Mouse (Mus musculus): ENCODE measurements at regions not wholly inside any gene's neighbourhood (a gene's known extent, or its start where the extent isn't known, plus 50 kb on each side); places are given as distances from the start of the nearest gene placed in this dataset.

GRCm38 (mm10) chr14:62003797-62004196 is 288.6 kb upstream of the Rnaseh2b start:
- in situ Hi-C loops (cut with MboI; ENCODE audit: low pct_unique_long_range_greater_than_20kb in 1 of 2, low sequenced_read_pairs in 2 of 2, unreplicated experiment in 1 of 2), result no loop called here

GRCm38 (mm10) chr14:62008707-62009106 is 283.7 kb upstream of the Rnaseh2b start:
- in situ Hi-C loops (cut with MboI; ENCODE audit: low pct_unique_long_range_greater_than_20kb in 1 of 2, low sequenced_read_pairs in 2 of 2, unreplicated experiment in 1 of 2), result no loop called here

- in situ Hi-C loops (cut with MboI; ENCODE audit: low pct_unique_long_range_greater_than_20kb in 1 of 2, low sequenced_read_pairs in 2 of 2, unreplicated experiment in 1 of 2), result no loop called here
These were observed 273.6 kb upstream of the Rnaseh2b start for GRCm38 (mm10) chr14:62018804-62019203.

- in situ Hi-C loops (cut with MboI; ENCODE audit: low pct_unique_long_range_greater_than_20kb in 1 of 2, low sequenced_read_pairs in 2 of 2, unreplicated experiment in 1 of 2), result no loop called here
These were observed 271.4 kb upstream of the Rnaseh2b start for GRCm38 (mm10) chr14:62020996-62021395.

- in situ Hi-C loops (cut with MboI; ENCODE audit: low pct_unique_long_range_greater_than_20kb in 1 of 2, low sequenced_read_pairs in 2 of 2, unreplicated experiment in 1 of 2), result no loop called here
These were observed 270.2 kb upstream of the Rnaseh2b start for GRCm38 (mm10) chr14:62022193-62022592.

- in situ Hi-C loops (cut with MboI; ENCODE audit: low pct_unique_long_range_greater_than_20kb in 1 of 2, low sequenced_read_pairs in 2 of 2, unreplicated experiment in 1 of 2), result no loop called here
These were observed 269.4 kb upstream of the Rnaseh2b start for GRCm38 (mm10) chr14:62023022-62023421.

- in situ Hi-C loops (cut with MboI; ENCODE audit: low pct_unique_long_range_greater_than_20kb in 1 of 2, low sequenced_read_pairs in 2 of 2, unreplicated experiment in 1 of 2), result no loop called here
These were observed 264.6 kb upstream of the Rnaseh2b start for GRCm38 (mm10) chr14:62027751-62028279.

GRCm38 (mm10) chr14:62030059-62030458 is 262.3 kb upstream of the Rnaseh2b start:
- in situ Hi-C loops (cut with MboI; ENCODE audit: low pct_unique_long_range_greater_than_20kb in 1 of 2, low sequenced_read_pairs in 2 of 2, unreplicated experiment in 1 of 2), result no loop called here

- in situ Hi-C loops (cut with MboI; ENCODE audit: low pct_unique_long_range_greater_than_20kb in 1 of 2, low sequenced_read_pairs in 2 of 2, unreplicated experiment in 1 of 2), result no loop called here
These were observed 258.7 kb upstream of the Rnaseh2b start for GRCm38 (mm10) chr14:62033661-62034060.

GRCm38 (mm10) chr14:62034664-62035063 is 257.7 kb upstream of the Rnaseh2b start:
- in situ Hi-C loops (cut with MboI; ENCODE audit: low pct_unique_long_range_greater_than_20kb in 1 of 2, low sequenced_read_pairs in 2 of 2, unreplicated experiment in 1 of 2), result no loop called here

GRCm38 (mm10) chr14:62035416-62035815 is 257.0 kb upstream of the Rnaseh2b start:
- in situ Hi-C loops (cut with MboI; ENCODE audit: low pct_unique_long_range_greater_than_20kb in 1 of 2, low sequenced_read_pairs in 2 of 2, unreplicated experiment in 1 of 2), result no loop called here

- in situ Hi-C loops (cut with MboI; ENCODE audit: low pct_unique_long_range_greater_than_20kb in 1 of 2, low sequenced_read_pairs in 2 of 2, unreplicated experiment in 1 of 2), result no loop called here
These were observed 254.9 kb upstream of the Rnaseh2b start for GRCm38 (mm10) chr14:62037514-62037913.

GRCm38 (mm10) chr14:62037917-62038316 is 254.5 kb upstream of the Rnaseh2b start:
- in situ Hi-C loops (cut with MboI; ENCODE audit: low pct_unique_long_range_greater_than_20kb in 1 of 2, low sequenced_read_pairs in 2 of 2, unreplicated experiment in 1 of 2), result no loop called here

- in situ Hi-C loops (cut with MboI; ENCODE audit: low pct_unique_long_range_greater_than_20kb in 1 of 2, low sequenced_read_pairs in 2 of 2, unreplicated experiment in 1 of 2), result no loop called here
These were observed 249.9 kb upstream of the Rnaseh2b start for GRCm38 (mm10) chr14:62042305-62043116.

- in situ Hi-C loops (cut with MboI; ENCODE audit: low pct_unique_long_range_greater_than_20kb in 1 of 2, low sequenced_read_pairs in 2 of 2, unreplicated experiment in 1 of 2), result no loop called here
These were observed 249.3 kb upstream of the Rnaseh2b start for GRCm38 (mm10) chr14:62043117-62043422.

- in situ Hi-C loops (cut with MboI; ENCODE audit: low pct_unique_long_range_greater_than_20kb in 1 of 2, low sequenced_read_pairs in 2 of 2, unreplicated experiment in 1 of 2), result no loop called here
These were observed 241.4 kb upstream of the Rnaseh2b start for GRCm38 (mm10) chr14:62050941-62051340.

- in situ Hi-C loops (cut with MboI; ENCODE audit: low pct_unique_long_range_greater_than_20kb in 1 of 2, low sequenced_read_pairs in 2 of 2, unreplicated experiment in 1 of 2), result no loop called here
These were observed 240.5 kb upstream of the Rnaseh2b start for GRCm38 (mm10) chr14:62051923-62052322.

- in situ Hi-C loops (cut with MboI; ENCODE audit: low pct_unique_long_range_greater_than_20kb in 1 of 2, low sequenced_read_pairs in 2 of 2, unreplicated experiment in 1 of 2), result no loop called here
These were observed 239.4 kb upstream of the Rnaseh2b start for GRCm38 (mm10) chr14:62053004-62053403.

- in situ Hi-C loops (cut with MboI; ENCODE audit: low pct_unique_long_range_greater_than_20kb in 1 of 2, low sequenced_read_pairs in 2 of 2, unreplicated experiment in 1 of 2), result no loop called here
These were observed 235.3 kb upstream of the Rnaseh2b start for GRCm38 (mm10) chr14:62057096-62057495.

- in situ Hi-C loops (cut with MboI; ENCODE audit: low pct_unique_long_range_greater_than_20kb in 1 of 2, low sequenced_read_pairs in 2 of 2, unreplicated experiment in 1 of 2), result no loop called here
These were observed 234.3 kb upstream of the Rnaseh2b start for GRCm38 (mm10) chr14:62058100-62058499.
